Mouse (Mus musculus) layer of hippocampus, adult 8-10 months (tissue): ENCODE results near the gene Rplp0. TPM values are rescaled to one million over a fixed set of nuclear protein-coding genes. Genes with fewer than 3 reads are reported as not detected.
"Not testable (repeated sequence)": the region's sequence is repeated elsewhere in the genome, so short reads cannot be mapped to it uniquely, and the experiment has no call there.

Experiments
- DNase-seq, 2 experiments: peaks; one replicate each; pipeline ENCODE4 v3.0.0; 2022; ENCODE audit warnings: low spot score in 2 of 2
- total RNA-seq, 4 experiments: library from RNA; stranded (reverse); gene quantifications; 2 replicates each; pipeline ENCODE4 v1.2.4; 2022

Gene Rplp0
- total RNA-seq: 100 to 1,000 TPM; 188 to 289 (median 230) TPM

- DNase-seq: peak; percentile 100
Measured at GRCm38 (mm10) chr5:115559237-115560101, at the start of gene Rplp0. TSS of gene Rplp0 (plus strand) at chr5:115559467.

GRCm38 (mm10) chr5:115509790-115510689 is 49.2 kb upstream of the Rplp0 start:
- no peak for DNase-seq

GRCm38 (mm10) chr5:115512375-115512774 is 46.9 kb upstream of the Rplp0 start:
- no peak for DNase-seq

- DNase-seq: no peak
Measured at GRCm38 (mm10) chr5:115513246-115513645, 46.0 kb upstream of the Rplp0 start.

- no peak for DNase-seq
Measured at GRCm38 (mm10) chr5:115513721-115514120, 45.5 kb upstream of the Rplp0 start.

GRCm38 (mm10) chr5:115514346-115514745 is 44.9 kb upstream of the Rplp0 start:
- DNase-seq: no peak

- peak in 1 of 2 experiments; percentile 30 for DNase-seq
Measured at GRCm38 (mm10) chr5:115514896-115515587, 44.2 kb upstream of the Rplp0 start.

GRCm38 (mm10) chr5:115516081-115516907 is 43.0 kb upstream of the Rplp0 start:
- no peak for DNase-seq

- no peak for DNase-seq
Measured at GRCm38 (mm10) chr5:115516908-115517307, 42.4 kb upstream of the Rplp0 start.

GRCm38 (mm10) chr5:115517501-115517900 is 41.8 kb upstream of the Rplp0 start:
- DNase-seq: no peak

- not testable (repeated sequence) for DNase-seq
Measured at GRCm38 (mm10) chr5:115518214-115518613, 41.1 kb upstream of the Rplp0 start.

GRCm38 (mm10) chr5:115520325-115520869 is 38.9 kb upstream of the Rplp0 start:
- DNase-seq: no peak

GRCm38 (mm10) chr5:115521553-115522461 is 37.5 kb upstream of the Rplp0 start:
- DNase-seq: no peak

GRCm38 (mm10) chr5:115522531-115522930 is 36.7 kb upstream of the Rplp0 start:
- DNase-seq: no peak

- DNase-seq: no peak
Measured at GRCm38 (mm10) chr5:115522981-115523499, 36.2 kb upstream of the Rplp0 start.

- DNase-seq: no peak
Measured at GRCm38 (mm10) chr5:115523971-115524370, 35.3 kb upstream of the Rplp0 start.

- no peak for DNase-seq
Measured at GRCm38 (mm10) chr5:115524471-115524870, 34.8 kb upstream of the Rplp0 start.

GRCm38 (mm10) chr5:115525416-115525815 is 33.9 kb upstream of the Rplp0 start:
- no peak for DNase-seq

- no peak for DNase-seq
Measured at GRCm38 (mm10) chr5:115525943-115526342, 33.3 kb upstream of the Rplp0 start.
